Mouse (Mus musculus) cortical plate, adult 2 months (tissue): Measurements from ENCODE around the gene Clec18a.

ENCODE experiments used
- CTCF ChIP-seq: fragments of 200-500 bp; IDR thresholded peaks from 2 replicates; pipeline ENCODE4 v1.5.1; 2011; ENCODE audit warnings: mild to moderate bottlenecking, control low read depth, low read length; ENCODE audit not compliant: insufficient read depth; ENCODE audit errors: extremely low read depth
- POLR2A ChIP-seq: fragments of 200-500 bp; IDR thresholded peaks from 2 replicates; pipeline ENCODE4 v1.6.1; 2011; ENCODE audit warnings: mild to moderate bottlenecking, low read length, control low read depth; ENCODE audit not compliant: insufficient read depth; ENCODE audit errors: extremely low read depth

DNA sequence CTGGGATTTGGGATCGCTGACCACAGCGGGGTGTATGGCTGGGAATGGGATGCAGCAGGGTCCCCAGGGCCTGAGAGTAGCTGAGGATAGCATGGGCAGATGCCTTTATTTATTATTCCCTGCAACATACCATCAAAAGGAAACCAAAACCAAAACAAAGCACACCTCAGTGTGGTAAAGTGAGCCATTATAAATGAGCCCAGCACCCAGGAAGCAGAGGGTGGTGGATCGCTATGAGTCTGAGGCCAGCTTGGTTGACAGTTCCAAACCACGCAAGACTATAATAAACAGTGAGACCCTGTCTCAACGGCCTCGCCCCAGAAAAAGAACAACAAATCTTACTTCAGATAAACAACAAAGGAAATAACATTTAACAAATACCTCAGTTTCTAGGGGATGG lies 62.2 kb downstream of the Clec18a start:
- no peak for TF ChIP-seq CTCF
- no peak for TF ChIP-seq POLR2A
